Mouse (Mus musculus) liver, adult 2 months (tissue): ENCODE data around the gene Slc15a3.

Experiments
- CTCF ChIP-seq: fragments of 200-500 bp; IDR thresholded peaks from 2 replicates; pipeline ENCODE4 v1.5.1; 2011; ENCODE audit warnings: low read depth, low read length, control low read depth
- POLR2A ChIP-seq: fragments of 200-500 bp; IDR thresholded peaks from 2 replicates; pipeline ENCODE4 v1.6.1; 2011; ENCODE audit warnings: low read length, control low read depth; ENCODE audit not compliant: insufficient read depth; ENCODE audit errors: extremely low read depth

DNA sequence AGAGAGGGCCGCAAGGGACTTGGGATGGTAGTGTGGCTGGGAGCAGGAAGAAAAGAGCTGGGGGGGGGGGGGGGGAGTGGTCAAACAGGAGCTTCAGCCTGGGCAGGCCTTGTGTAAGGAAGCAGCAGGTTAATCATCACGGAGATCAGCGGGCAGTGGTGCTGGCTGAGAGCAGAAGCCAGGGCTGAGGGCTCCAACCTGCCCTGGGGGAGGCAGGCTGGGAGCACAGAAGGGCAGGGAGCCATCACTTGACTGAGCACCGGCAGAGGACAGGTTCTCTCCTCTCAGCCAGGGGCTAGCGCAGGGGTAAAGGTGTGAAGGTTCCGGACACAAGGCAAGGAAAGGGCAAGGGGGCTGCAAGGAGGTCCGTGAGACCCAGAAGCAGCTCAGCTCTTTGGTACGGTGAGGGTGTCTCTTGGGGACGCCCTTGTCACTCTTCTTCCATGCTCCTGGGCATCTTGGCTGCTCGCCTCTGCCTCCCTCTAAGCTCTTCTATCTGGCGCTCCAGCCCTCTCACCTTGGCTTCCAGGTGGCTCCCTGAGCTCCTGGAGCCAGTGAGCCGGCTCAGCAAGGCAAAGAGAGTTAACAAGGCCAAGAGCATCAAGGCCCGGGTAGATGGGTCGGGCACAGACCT, 31.9 kb downstream of the Slc15a3 start:
- TF ChIP-seq CTCF (no peak), POLR2A (no peak)
